Mouse (Mus musculus) bone marrow, adult 2 months (tissue): Measurements from ENCODE around the gene Abracl. TPM values are rescaled to one million over a fixed set of nuclear protein-coding genes. Genes with fewer than 3 reads are reported as not detected.

Source experiments
- H3K27ac ChIP-seq: fragments of 200-500 bp; 2 replicates; pipeline ENCODE4 v1.5.1; 2012; ENCODE audit warnings: low read depth, mild to moderate bottlenecking, control low read depth, inconsistent platforms, low read length; ENCODE audit not compliant: control insufficient read depth, poor library complexity, insufficient read depth
- H3K4me1 ChIP-seq: fragments of 200-500 bp; 2 replicates; pipeline ENCODE4 v1.6.1; 2011; ENCODE audit warnings: low read length; ENCODE audit not compliant: control insufficient read depth, insufficient read depth
- H3K4me3 ChIP-seq: fragments of 200-500 bp; replicated peaks from 2 replicates; pipeline ENCODE3; 2011; ENCODE audit warnings: mild to moderate bottlenecking, low read depth, low read length, control low read depth; ENCODE audit not compliant: control insufficient read depth
- CTCF ChIP-seq: fragments of 200-500 bp; IDR thresholded peaks from 2 replicates; pipeline ENCODE4 v1.5.1; 2011; ENCODE audit warnings: low read length, control low read depth; ENCODE audit not compliant: control insufficient read depth, insufficient read depth
- POLR2A ChIP-seq: fragments of 200-500 bp; IDR thresholded peaks from 2 replicates; pipeline ENCODE4 v1.6.1; 2011; ENCODE audit warnings: low read depth, mild to moderate bottlenecking, control low read depth, low read length, borderline replicate concordance; ENCODE audit not compliant: control insufficient read depth
- WGBS: fragments of 180-500 bp; shearing (Covaris S2); methylation state at CpG from one replicate; pipeline ENCODE4 v1.1.7; 2018; 5-methylcytosine and 5-hydroxymethylcytosine counted together
- polyA plus RNA-seq: library from polyadenylated mRNA; stranded (reverse); fragments of >200 nt; gene quantifications from 2 replicates; pipeline ENCODE4 v1.2.4, GENCODE M21; 2011; ENCODE audit warnings: low replicate concordance; ENCODE audit not compliant: missing spikeins, insufficient read depth, insufficient read length

Abracl gene
- polyA plus RNA-seq, 1 experiment, result 129 TPM

- 63% methylated on average over 8 of the region's 8 CpGs for WGBS
- no peaks in the 10 kb centered on the region; the same call in 1 of the 2 replicates for H3K4me1 ChIP-seq
- peak overlapping the region; percentile 8; the same call in 1 of the 2 replicates for H3K27ac ChIP-seq
- no peak overlapping the region for H3K4me3 ChIP-seq
- TF ChIP-seq CTCF (no peak), POLR2A (no peak)
Observed at GRCm38 (mm10) chr10:17987823-17988423, 35.2 kb downstream of the Abracl start.

GRCm38 (mm10) chr10:17983313-17983712 lies 39.8 kb downstream of the Abracl start:
- TF ChIP-seq CTCF (no peak), POLR2A (no peak)
- H3K4me1 ChIP-seq, result no peaks in the 10 kb centered on the region
- no peak overlapping the region for H3K4me3 ChIP-seq
- WGBS, result 73% methylated on average over 2 of the region's 2 CpGs
- no peak overlapping the region for H3K27ac ChIP-seq

- WGBS, result 44% methylated on average over 4 of the region's 4 CpGs
- Histone ChIP-seq H3K4me3 (no peak overlapping the region), H3K4me1 (no peaks in the 10 kb centered on the region), H3K27ac (no peak overlapping the region)
- TF ChIP-seq CTCF (no peak), POLR2A (no peak)
Observed at GRCm38 (mm10) chr10:17966090-17966489, 57.0 kb downstream of the Abracl start.

Other genes with a start within 250 kb of the Abracl start
- gene Txlnb, start 227.1 kb downstream of the Abracl start, polyA plus RNA-seq, result 0.79 TPM in 1 of 2 replicates, not detected in the other
- 5.7 and 9.1 TPM in 2 replicates for gene Heca, start 75.2 kb downstream of the Abracl start, polyA plus RNA-seq
- gene Reps1, start 32.6 kb upstream of the Abracl start, polyA plus RNA-seq, result 8.1 and 24.6 TPM in 2 replicates
- not detected in 2 replicates for gene Ect2l, start 187.6 kb upstream of the Abracl start, polyA plus RNA-seq
- 7.6 and 11.0 TPM in 2 replicates for gene Ccdc28a, start 211.7 kb upstream of the Abracl start, polyA plus RNA-seq